Mouse (Mus musculus) spleen, postnatal 4 days (tissue): Measurements from ENCODE around the gene Olfr48.

ENCODE experiments used
- DNase-seq, 2 experiments: peaks; one replicate each; pipeline ENCODE4 v3.0.0; 2022; ENCODE audit warnings: low spot score in 2 of 2

The Olfr48 gene

DNA sequence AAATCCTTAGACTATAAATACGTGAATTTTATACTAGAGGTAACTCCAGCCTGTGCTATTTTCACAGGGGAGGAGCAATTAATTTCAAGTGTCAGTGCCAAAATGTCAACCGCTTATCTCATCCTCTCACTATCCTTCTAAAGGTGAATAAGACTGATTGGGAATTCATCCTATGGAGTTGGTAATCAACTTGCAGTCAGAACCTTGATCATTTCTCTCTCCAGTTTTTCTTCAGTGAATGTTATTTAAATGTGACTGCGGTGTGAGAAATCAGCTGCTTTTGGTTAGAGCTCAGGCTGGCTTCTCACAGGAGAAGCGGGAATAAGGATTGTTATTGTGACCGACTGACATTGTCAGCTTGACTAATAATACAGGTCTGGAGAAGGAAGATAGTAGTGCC lies at the start of gene Olfr48:
Gene Olfr48, minus strand, starts transcription at position 101 of the 400 bp plus-strand sequence.
- DNase-seq = no peak

DNA sequence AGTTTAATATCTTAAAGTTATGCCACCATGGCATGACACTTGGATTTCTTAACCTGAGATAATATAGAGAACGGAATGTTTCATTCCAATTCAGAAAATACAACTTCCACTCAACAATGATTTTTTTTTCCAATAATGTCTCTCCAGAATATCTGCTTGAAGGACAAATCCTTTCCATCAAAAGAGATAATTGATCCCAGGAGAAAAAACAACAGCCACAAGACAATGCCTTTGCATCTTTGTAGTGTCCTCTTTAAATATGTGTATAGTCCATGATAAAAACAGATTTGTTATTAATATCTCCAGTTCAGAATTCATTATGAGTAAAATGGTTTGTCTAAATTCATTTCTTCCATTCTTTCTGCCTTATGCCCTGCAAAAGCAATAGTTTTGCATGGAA lies 30.1 kb upstream of the Olfr48 start, which contains the start of gene Olfr1257:
Gene Olfr1257, plus strand, starts transcription at position 301 of the 400 bp plus-strand sequence.
- no peak for DNase-seq

- no peak for DNase-seq
Observed at GRCm38 (mm10) chr2:89849230-89849629, 1.2 kb upstream of the Olfr48 start.

- no peak for DNase-seq
Observed at GRCm38 (mm10) chr2:89841455-89841854, 6.5 kb downstream of the Olfr48 start, which contains the start of gene Olfr1256. Gene Olfr1256, minus strand, starts transcription at chr2:89841555.

DNA sequence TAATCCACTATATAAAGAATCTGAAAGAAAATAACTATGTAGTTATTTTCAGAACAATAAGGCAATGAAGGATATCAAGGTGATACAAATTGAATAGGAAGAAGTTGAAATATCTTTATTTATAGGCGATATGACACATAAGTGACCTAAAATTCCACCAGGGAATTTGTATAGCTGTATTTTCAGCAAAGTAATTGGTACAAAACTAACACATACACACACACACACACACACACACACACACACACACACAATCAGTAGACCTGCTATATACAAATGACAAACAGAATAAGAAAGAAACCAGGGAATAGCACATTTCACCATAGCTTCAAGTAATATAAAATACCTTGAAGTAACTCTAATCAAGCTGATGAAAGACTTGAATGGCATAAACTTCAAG lies 27.8 kb downstream of the Olfr48 start:
- no peak for DNase-seq

DNA sequence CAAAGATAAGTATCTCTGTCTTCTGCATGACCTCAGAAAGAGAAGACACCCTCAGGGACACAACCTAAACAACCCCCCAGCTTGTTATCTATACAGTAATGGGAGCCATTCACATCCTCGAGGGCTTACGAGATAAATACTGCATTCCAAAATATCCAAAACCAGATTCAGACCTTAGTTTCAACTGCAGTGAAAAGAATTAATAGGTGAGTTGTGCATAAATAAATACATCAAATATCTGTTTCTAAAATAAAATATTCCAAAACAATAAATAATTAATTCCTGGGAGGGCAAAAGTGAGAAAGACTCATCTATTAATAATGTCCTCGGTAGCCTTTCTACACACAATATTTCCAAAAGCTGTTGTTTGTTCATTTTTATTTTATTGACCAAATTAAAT lies 36.3 kb downstream of the Olfr48 start, which contains the start of gene Olfr1255:
Gene Olfr1255, plus strand, starts transcription at position 301 of the 400 bp plus-strand sequence.
- no peak for DNase-seq

DNA sequence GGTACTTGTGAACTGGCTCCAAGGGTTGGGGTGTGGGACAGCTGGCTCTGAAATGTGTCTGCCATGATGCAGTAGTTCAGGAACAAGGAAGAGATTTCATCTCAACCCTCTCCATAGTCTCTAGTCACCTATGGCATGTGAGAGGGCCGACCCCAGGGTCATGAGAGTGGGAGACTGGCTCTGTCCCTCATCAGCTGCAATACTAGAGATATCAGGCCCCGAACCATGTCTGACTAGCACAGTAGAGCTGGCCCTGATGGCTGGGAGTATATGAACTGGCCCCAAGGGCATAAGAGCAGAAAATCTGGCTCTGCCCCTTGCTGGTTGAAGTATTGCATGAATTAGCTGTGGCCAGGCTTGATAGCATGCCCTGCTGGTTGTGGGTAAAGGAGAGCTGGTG lies 37.3 kb downstream of the Olfr48 start:
- no peak for DNase-seq

DNA sequence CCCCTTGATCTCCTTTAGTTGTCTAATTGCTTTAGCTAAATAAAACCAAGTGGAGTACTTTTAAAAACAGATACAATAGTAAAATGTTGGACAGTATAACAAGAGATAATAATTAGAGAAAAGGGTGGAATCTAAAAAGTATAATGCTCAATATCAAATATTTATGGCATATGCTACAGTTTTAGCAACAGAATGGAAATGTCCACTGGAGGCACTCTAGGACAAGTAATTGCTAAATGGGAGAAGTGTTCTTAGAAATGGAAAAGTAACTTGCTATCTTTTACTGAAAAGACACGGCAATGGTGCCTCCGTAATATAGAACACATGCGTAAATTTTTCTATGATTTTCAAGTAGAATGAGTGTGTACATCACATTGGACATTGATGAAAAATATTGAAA lies 48.4 kb downstream of the Olfr48 start:
- DNase-seq = no peak

DNA sequence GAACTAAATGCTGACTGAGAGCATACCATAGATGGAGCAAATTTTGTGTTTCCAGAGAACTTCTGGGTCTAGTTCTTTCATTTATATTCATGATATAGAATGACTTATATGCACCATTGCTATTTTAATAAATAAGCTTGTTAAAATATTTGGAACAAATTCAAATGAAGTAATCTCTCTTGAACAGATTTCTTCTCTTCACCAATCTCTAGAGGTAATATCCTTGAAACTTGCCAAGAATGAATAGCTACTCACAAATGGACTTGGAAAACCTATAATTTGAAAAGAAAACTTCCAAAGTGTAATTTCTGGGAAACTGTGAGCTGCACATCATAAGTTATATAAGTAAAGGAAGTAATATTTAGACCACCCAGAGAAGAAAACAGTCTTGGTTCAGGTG lies 54.5 kb downstream of the Olfr48 start, which contains the start of gene Olfr1254:
Gene Olfr1254, minus strand, starts transcription at position 101 of the 400 bp plus-strand sequence.
- DNase-seq = no peak
